Mouse (Mus musculus): ENCODE results near the gene Mical3. TPM values are rescaled to one million over a fixed set of nuclear protein-coding genes. Genes with fewer than 3 reads are reported as not detected.

The Mical3 gene
- total RNA-seq, 2 experiments from 2014 or later, result 47.4 to 48.7 TPM

GRCm38 (mm10) chr6:120960338-120961030 is 170.3 kb downstream of the Mical3 start:
- DNase-seq, result no peak

- DNase-seq, result no peak
These were observed 173.5 kb downstream of the Mical3 start for GRCm38 (mm10) chr6:120957331-120957730.

- DNase-seq, result no peak
These were observed 174.3 kb downstream of the Mical3 start for GRCm38 (mm10) chr6:120956259-120957161.

GRCm38 (mm10) chr6:120955215-120955614 is 175.6 kb downstream of the Mical3 start:
- no peak for DNase-seq

- no peak for DNase-seq
These were observed 176.6 kb downstream of the Mical3 start for GRCm38 (mm10) chr6:120954241-120954640.

GRCm38 (mm10) chr6:120952475-120952874 is 178.3 kb downstream of the Mical3 start:
- DNase-seq, result no peak

- no peak for DNase-seq
These were observed 179.5 kb downstream of the Mical3 start for GRCm38 (mm10) chr6:120951311-120951710.

- DNase-seq, result no peak
These were observed 185.3 kb downstream of the Mical3 start for GRCm38 (mm10) chr6:120945510-120945909.

- DNase-seq, result no peak
These were observed 186.8 kb downstream of the Mical3 start for GRCm38 (mm10) chr6:120943964-120944363.

- DNase-seq, result no peak
These were observed 187.2 kb downstream of the Mical3 start for GRCm38 (mm10) chr6:120943551-120943950.

- DNase-seq, result no peak
These were observed 187.7 kb downstream of the Mical3 start for GRCm38 (mm10) chr6:120943079-120943478.

- no peak for DNase-seq
These were observed 189.2 kb downstream of the Mical3 start for GRCm38 (mm10) chr6:120941575-120941974.

GRCm38 (mm10) chr6:120941084-120941481 is 189.7 kb downstream of the Mical3 start:
- no peak for DNase-seq

- DNase-seq, result no peak
These were observed 190.2 kb downstream of the Mical3 start for GRCm38 (mm10) chr6:120940446-120941083.

GRCm38 (mm10) chr6:120939783-120940182 is 191.0 kb downstream of the Mical3 start:
- DNase-seq, result no peak

- DNase-seq, result no peak
These were observed 191.9 kb downstream of the Mical3 start for GRCm38 (mm10) chr6:120938763-120939450.

GRCm38 (mm10) chr6:120937999-120938608 is 192.7 kb downstream of the Mical3 start:
- DNase-seq, result no peak

GRCm38 (mm10) chr6:120937104-120937617 is 193.6 kb downstream of the Mical3 start:
- DNase-seq, result no peak

GRCm38 (mm10) chr6:120934176-120934575 is 196.6 kb downstream of the Mical3 start:
- DNase-seq, result no peak

- no peak for DNase-seq
These were observed 197.1 kb downstream of the Mical3 start for GRCm38 (mm10) chr6:120933670-120934069.

GRCm38 (mm10) chr6:120932597-120932996 is 198.2 kb downstream of the Mical3 start:
- DNase-seq, result no peak
